Mouse (Mus musculus) heart, adult 8-10 months (tissue): ENCODE results near the gene Tet1. TPM values are rescaled to one million over a fixed set of nuclear protein-coding genes. Genes with fewer than 3 reads are reported as not detected.
"Not testable (repeated sequence)": the region's sequence is repeated elsewhere in the genome, so short reads cannot be mapped to it uniquely, and the experiment has no call there.

ENCODE experiments used
- DNase-seq: peaks from one replicate; pipeline ENCODE4 v3.0.0; 2022; ENCODE audit warnings: low spot score
- total RNA-seq, 4 experiments: library from RNA; stranded (reverse); gene quantifications; 2 replicates each; pipeline ENCODE4 v1.2.4; 2022

The Tet1 gene
- total RNA-seq, 4 experiments from 2014 or later: 4.2 to 8.8 (median 6.8) TPM

DNA sequence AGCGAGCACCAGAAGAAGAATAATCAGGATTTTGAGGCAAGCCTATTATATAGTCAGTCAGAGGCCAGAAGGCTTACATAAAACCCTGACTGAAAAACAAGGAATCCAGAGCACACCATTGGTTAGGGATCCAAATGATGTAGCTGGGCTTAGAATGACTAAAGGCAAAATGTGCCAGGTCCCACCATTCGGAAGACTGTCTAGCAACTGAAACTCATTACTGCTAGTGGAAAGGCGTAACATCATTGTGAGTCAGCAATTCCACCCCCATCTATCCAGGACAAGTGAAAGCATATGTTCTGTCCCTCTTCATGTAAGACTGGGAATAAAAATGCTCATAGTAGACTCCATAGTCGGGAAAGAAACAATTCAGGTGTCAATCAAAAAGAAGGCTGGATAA, 57.8 kb downstream of the Tet1 start:
- DNase-seq: no peak

DNA sequence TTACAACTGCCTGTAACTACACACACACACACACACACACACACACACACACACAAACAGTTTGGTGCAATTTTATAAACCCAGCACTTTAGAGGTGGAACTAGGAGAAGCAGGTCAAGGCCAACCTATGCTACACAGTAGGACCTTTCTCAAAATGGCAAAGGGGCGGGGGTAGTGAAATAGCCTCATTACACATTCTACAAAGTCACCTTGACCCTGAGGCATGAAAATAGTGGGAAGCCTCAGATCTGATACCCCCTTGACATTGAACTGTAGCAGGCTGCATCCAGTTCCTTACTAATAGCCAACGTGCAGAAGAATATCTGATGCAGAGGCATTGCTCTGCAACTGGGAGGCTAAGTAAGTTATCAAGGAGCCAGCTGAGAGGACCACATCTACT, 60.0 kb downstream of the Tet1 start:
- DNase-seq: no peak

- no peak for DNase-seq
Observed at GRCm38 (mm10) chr10:62847069-62847626, 61.6 kb downstream of the Tet1 start.

GRCm38 (mm10) chr10:62843787-62844491, 64.9 kb downstream of the Tet1 start:
- peak; percentile 38 for DNase-seq

- no peak for DNase-seq
Observed at GRCm38 (mm10) chr10:62841901-62842447, 66.8 kb downstream of the Tet1 start.

GRCm38 (mm10) chr10:62840687-62841086, 68.1 kb downstream of the Tet1 start:
- DNase-seq: no peak

DNA sequence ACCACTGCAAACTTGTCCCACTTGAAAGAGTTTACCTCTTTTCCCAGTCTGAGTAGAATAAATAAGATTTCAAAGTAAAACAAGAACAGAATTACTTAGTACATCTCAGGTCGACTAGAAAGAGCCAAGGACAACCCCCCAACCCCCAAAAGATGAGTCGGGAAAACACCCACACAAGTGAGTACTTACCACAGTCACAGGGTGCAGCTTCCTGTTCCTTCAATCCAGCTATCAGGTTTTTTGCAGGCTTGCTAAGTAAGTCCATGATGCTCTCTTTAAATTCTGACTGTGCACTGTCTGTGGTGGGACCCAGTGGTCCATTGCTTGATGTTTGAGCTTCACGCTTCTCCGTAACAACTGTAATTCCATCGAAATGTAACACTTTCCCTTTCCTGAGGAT, 70.8 kb downstream of the Tet1 start:
- no peak for DNase-seq

GRCm38 (mm10) chr10:62832783-62833182, 76.0 kb downstream of the Tet1 start:
- no peak for DNase-seq

GRCm38 (mm10) chr10:62831546-62831945, 77.2 kb downstream of the Tet1 start:
- DNase-seq: no peak

- no peak for DNase-seq
Observed at GRCm38 (mm10) chr10:62824474-62824873, 84.3 kb downstream of the Tet1 start.

- DNase-seq: no peak
Observed at GRCm38 (mm10) chr10:62823431-62823830, 85.4 kb downstream of the Tet1 start.

- DNase-seq: no peak
Observed at GRCm38 (mm10) chr10:62810010-62810409, 98.8 kb downstream of the Tet1 start.

- DNase-seq: no peak
Observed at GRCm38 (mm10) chr10:62808766-62809165, 100.0 kb downstream of the Tet1 start.

GRCm38 (mm10) chr10:62808316-62808715, 100.5 kb downstream of the Tet1 start:
- no peak for DNase-seq

DNA sequence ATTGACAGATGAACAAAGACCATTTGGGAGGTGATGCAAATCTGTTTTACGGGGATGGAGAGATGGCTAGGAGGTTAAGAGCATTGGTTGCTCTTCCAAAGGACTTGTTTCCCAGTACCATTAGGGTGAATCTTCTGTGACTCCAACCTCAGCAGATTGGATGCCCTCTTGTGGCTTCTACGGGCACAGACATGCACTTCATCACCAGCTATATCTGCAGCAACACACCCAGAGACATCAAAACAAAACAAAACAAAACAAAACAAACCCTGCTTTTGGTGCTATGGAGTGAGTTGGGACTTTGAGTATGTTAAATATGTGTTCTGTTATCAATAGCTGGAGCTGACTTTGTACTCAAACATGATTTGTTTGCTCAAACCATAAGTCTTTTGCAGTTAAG, 104.7 kb downstream of the Tet1 start:
- DNase-seq: no peak

- no peak for DNase-seq
Observed at GRCm38 (mm10) chr10:62803296-62803695, 105.5 kb downstream of the Tet1 start.

DNA sequence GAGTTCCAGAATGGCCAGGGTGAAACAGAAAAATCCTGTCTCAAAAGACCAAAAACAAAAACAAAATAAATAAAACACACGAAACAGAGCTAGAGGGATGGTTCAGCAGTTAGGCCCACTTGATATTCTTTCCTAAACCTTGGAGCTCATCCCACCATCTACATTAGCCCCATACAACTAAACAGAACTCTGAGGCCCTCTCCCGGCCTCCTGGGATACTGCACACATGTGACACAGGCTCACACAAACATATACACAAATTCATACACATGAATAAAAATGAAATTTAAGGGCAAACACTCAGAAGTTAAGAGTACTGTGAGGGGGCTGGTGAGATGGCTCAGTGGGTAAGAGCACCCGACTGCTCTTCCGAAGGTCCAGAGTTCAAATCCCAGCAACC, 114.6 kb downstream of the Tet1 start:
- no peak for DNase-seq

- peak; percentile 33 for DNase-seq
Observed at GRCm38 (mm10) chr10:62793091-62793453, 115.7 kb downstream of the Tet1 start.

GRCm38 (mm10) chr10:62792177-62793090, 116.4 kb downstream of the Tet1 start, which contains the start of gene Ccar1:
Gene Ccar1 (minus strand): TSS chr10:62792286.
- peak; percentile 99 for DNase-seq

DNA sequence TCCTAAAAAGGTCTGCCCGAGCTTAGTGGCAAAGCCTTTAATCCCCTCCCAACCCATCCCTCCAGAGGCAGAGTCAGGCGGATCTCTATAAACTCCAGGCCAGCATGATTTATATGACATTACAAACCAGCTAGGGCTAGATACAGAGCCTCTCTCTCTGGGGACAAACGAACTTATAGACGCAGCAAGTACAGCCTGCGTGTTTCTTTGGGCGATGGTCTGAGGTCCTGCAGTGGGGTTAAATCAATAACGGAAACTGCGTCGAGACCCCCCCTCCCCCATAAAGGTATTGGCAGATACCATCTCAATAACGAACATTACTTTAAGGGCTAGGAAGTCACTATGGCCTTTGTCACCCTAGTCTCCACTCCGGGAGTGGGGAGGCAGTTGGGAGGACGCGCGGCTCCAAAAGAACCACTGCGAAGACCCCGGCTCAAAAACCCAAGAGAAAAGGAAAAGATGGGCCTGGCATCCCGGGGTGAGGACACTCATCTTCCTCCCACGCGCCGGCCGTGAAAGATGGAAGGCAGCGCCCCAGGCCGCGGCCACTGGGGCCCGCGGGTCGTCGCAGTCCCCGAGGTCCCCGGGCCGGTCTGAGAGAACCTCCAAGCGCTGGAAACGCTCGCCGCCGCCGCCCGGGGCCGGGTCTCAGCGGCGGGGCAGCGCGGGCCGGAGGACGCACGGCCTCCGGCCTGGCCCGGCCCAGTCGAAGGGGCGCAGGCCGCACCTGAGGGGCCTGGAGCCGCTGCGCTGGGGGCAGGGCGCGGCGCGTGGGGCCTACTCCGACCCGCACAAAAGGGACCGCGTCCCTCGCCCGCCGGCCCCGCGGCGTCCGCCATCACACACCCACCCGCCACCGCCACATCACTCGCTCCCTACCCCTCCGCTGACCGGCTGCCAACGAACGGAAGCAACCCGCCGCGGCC, 117.3 kb downstream of the Tet1 start:
- DNase-seq: peak; percentile 8

DNA sequence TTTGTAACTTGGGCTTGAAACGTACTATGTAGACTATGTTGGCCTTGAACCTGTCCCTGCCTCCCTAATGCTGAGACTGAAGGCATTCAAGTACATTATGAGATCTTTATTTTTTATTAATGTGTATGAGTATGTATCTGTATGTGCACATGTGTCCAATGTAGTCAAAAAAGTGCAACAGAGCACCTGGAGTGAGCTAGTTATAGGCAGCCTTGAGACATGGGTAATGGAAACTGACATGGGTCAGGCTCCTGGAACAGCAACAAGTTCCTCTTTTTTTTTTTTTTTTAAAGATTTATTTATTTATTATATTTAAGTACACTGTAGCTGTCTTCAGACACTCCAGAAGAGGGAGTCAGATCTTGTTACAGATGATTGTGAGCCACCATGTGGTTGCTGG, 127.0 kb downstream of the Tet1 start:
- not testable (repeated sequence) for DNase-seq
